Mouse (Mus musculus): ENCODE results near the gene Dclk3.
A peak's percentile ranks its signal among the peaks of the same experiment; 100 is the strongest.

The Dclk3 gene

GRCm38 (mm10) chr9:111440446-111440845, 1.6 kb downstream of the Dclk3 start:
- peak; percentile 63 for DNase-seq

- peak; percentile 64 for DNase-seq
Observed at GRCm38 (mm10) chr9:111441151-111441550, 2.3 kb downstream of the Dclk3 start.

- no peak for DNase-seq
Observed at GRCm38 (mm10) chr9:111446204-111446603, 7.3 kb downstream of the Dclk3 start.

GRCm38 (mm10) chr9:111448976-111449375, 10.1 kb downstream of the Dclk3 start:
- DNase-seq = no peak

GRCm38 (mm10) chr9:111449880-111450279, 11.0 kb downstream of the Dclk3 start:
- no peak for DNase-seq

GRCm38 (mm10) chr9:111450853-111451404, 12.0 kb downstream of the Dclk3 start:
- peak; percentile 42 for DNase-seq

- DNase-seq = no peak
Observed at GRCm38 (mm10) chr9:111453895-111454294, 15.0 kb downstream of the Dclk3 start.

- DNase-seq = no peak
Observed at GRCm38 (mm10) chr9:111457176-111457935, 18.5 kb downstream of the Dclk3 start.

GRCm38 (mm10) chr9:111457936-111458310, 19.0 kb downstream of the Dclk3 start:
- no peak for DNase-seq

- no peak for DNase-seq
Observed at GRCm38 (mm10) chr9:111459466-111459865, 20.6 kb downstream of the Dclk3 start.

GRCm38 (mm10) chr9:111460201-111460814, 21.4 kb downstream of the Dclk3 start:
- peak; percentile 68 for DNase-seq

- DNase-seq = peak; percentile 60
Observed at GRCm38 (mm10) chr9:111461415-111462103, 22.7 kb downstream of the Dclk3 start.

GRCm38 (mm10) chr9:111465666-111466065, 26.8 kb downstream of the Dclk3 start:
- no peak for DNase-seq

GRCm38 (mm10) chr9:111473686-111474457, 35.0 kb downstream of the Dclk3 start:
- peak; percentile 68 for DNase-seq

GRCm38 (mm10) chr9:111474458-111474745, 35.5 kb downstream of the Dclk3 start:
- no peak for DNase-seq

- DNase-seq = no peak
Observed at GRCm38 (mm10) chr9:111475281-111475680, 36.4 kb downstream of the Dclk3 start.

GRCm38 (mm10) chr9:111475973-111476372, 37.1 kb downstream of the Dclk3 start:
- no peak for DNase-seq

- no peak for DNase-seq
Observed at GRCm38 (mm10) chr9:111476479-111477016, 37.7 kb downstream of the Dclk3 start.

- DNase-seq = no peak
Observed at GRCm38 (mm10) chr9:111478853-111479490, 40.1 kb downstream of the Dclk3 start.

GRCm38 (mm10) chr9:111481011-111481410, 42.1 kb downstream of the Dclk3 start:
- DNase-seq = no peak

- no peak for DNase-seq
Observed at GRCm38 (mm10) chr9:111486645-111487477, 48.0 kb downstream of the Dclk3 start.

Data from kidney, adult 18-20 months (tissue).